ENCODE assay signal across 14 mouse cellular contexts in genomic region chr6:149236807-149237206, GRCm38 (mm10).
"Had no signal": no experiment of that assay in that cellular context is flagged by ENCODE, and none has a peak within 500 bp of the region (broad histone marks: within the 10 kb centered on the region; RNA-seq: fewer than 3 reads in every experiment).

No protein-coding gene starts in this region.

- H3K36me3 ChIP-seq: limb, embryonic 12.5 days; liver, embryonic 13.5 days; midbrain, embryonic 13.5 days; neural tube, embryonic 12.5 days had no signal

- H3K27me3 ChIP-seq: limb, embryonic 12.5 days; liver, embryonic 13.5 days; midbrain, embryonic 13.5 days; neural tube, embryonic 12.5 days had no signal

- ATAC-seq: inflammation-experienced regulatory T-cells, adult 6 months; intestine, postnatal 0 days; liver, postnatal 0 days; midbrain, embryonic 13.5 days had no signal

- DNase-seq: kidney, adult 9 months; kidney, postnatal 4 days; liver; liver, embryonic 13.5 days; liver, postnatal 0 days; thymus, adult 18-20 months; thymus, postnatal 14 days had no signal

- H3K9ac ChIP-seq: limb, embryonic 12.5 days; liver, embryonic 13.5 days; liver, postnatal 0 days; midbrain, embryonic 13.5 days; neural tube, embryonic 12.5 days had no signal

- H3K9me3 ChIP-seq: limb, embryonic 12.5 days; liver, embryonic 13.5 days; midbrain, embryonic 13.5 days; neural tube, embryonic 12.5 days had no signal

- H3K4me2 ChIP-seq: limb, embryonic 12.5 days; liver, embryonic 13.5 days; midbrain, embryonic 13.5 days; neural tube, embryonic 12.5 days had no signal

- H3K27ac ChIP-seq: kidney, postnatal 0 days; layer of hippocampus, adult 2 months; limb, embryonic 12.5 days; liver, embryonic 13.5 days; midbrain, embryonic 13.5 days; neural tube, embryonic 12.5 days had no signal

- H3K4me1 ChIP-seq: limb, embryonic 12.5 days; midbrain, embryonic 13.5 days; neural tube, embryonic 12.5 days had no signal

- H3K4me3 ChIP-seq: layer of hippocampus, adult 2 months; limb, embryonic 12.5 days; liver, embryonic 13.5 days; midbrain, embryonic 13.5 days; neural tube, embryonic 12.5 days had no signal
